Mouse (Mus musculus) intestine, embryonic 15.5 days (tissue): ENCODE data around the gene Pik3c2g. TPM values are rescaled to one million over a fixed set of nuclear protein-coding genes. Genes with fewer than 3 reads are reported as not detected.

Source experiments
- ATAC-seq: fragments of 200-750 bp; cut with Nextera tagmentation; 2 replicates; pipeline ENCODE4 v1.8.0; 2017; ENCODE audit warnings: moderate TSS enrichment, moderate library complexity
- H3K27ac ChIP-seq: fragments of 300-500 bp; sonication (generic); 2 replicates; pipeline ENCODE4 v1.5.1; 2015; ENCODE audit warnings: mild to moderate bottlenecking, inconsistent platforms
- H3K27me3 ChIP-seq: fragments of 300-500 bp; sonication (generic); replicated peaks from 2 replicates; pipeline ENCODE4 v1.6.1; 2015; ENCODE audit warnings: inconsistent platforms
- H3K36me3 ChIP-seq: fragments of 300-500 bp; sonication (generic); 2 replicates; pipeline ENCODE4 v1.6.1; 2015; ENCODE audit warnings: inconsistent platforms
- H3K4me1 ChIP-seq: fragments of 300-500 bp; sonication (generic); replicated peaks from 2 replicates; pipeline ENCODE4 v1.6.1; 2015; ENCODE audit warnings: inconsistent platforms
- H3K4me2 ChIP-seq: fragments of 300-500 bp; sonication (generic); replicated peaks from 2 replicates; pipeline ENCODE4 v1.6.1; 2015; ENCODE audit warnings: mild to moderate bottlenecking, inconsistent platforms
- H3K4me3 ChIP-seq: fragments of 300-500 bp; sonication (generic); replicated peaks from 2 replicates; pipeline ENCODE4 v1.5.1; 2015; ENCODE audit warnings: inconsistent platforms
- H3K9ac ChIP-seq: fragments of 300-500 bp; sonication (generic); 2 replicates; pipeline ENCODE4 v1.6.1; 2015; ENCODE audit warnings: inconsistent platforms
- H3K9me3 ChIP-seq: fragments of 300-500 bp; sonication (generic); 2 replicates; pipeline ENCODE4 v1.6.1; 2016; ENCODE audit warnings: inconsistent platforms
- WGBS: fragments of 180-500 bp; shearing (Covaris S2); methylation state at CpG from one replicate; pipeline ENCODE4 v1.1.7; 2015; 5-methylcytosine and 5-hydroxymethylcytosine counted together
- polyA plus RNA-seq: library from polyadenylated mRNA; unstranded; fragments of >200 nt; fragmentation: Nextera tagmentation; extraction: Ambion mirVana; gene quantifications from 2 replicates; pipeline ENCODE4 v1.2.1, GENCODE M21; 2015

The Pik3c2g gene
- 0.72 and 0.78 TPM in 2 replicates for polyA plus RNA-seq

- peak; percentile 96 for ATAC-seq
- H3K9ac ChIP-seq, result no peak within 1 kb of the TSS
- no peaks in the 10 kb centered on the region for H3K4me1 ChIP-seq
- H3K27me3 ChIP-seq, result no peaks in the 10 kb centered on the region
- no peaks in the 10 kb centered on the region for H3K9me3 ChIP-seq
- no peaks in the 10 kb centered on the region for H3K36me3 ChIP-seq
- no peak within 1 kb of the TSS for H3K27ac ChIP-seq
- peak within 1 kb of the TSS; percentile 36 for H3K4me2 ChIP-seq
- peak within 1 kb of the TSS; percentile 14 for H3K4me3 ChIP-seq
- 30% methylated on average over 15 of the region's 15 CpGs for WGBS
These were observed at the start of gene Pik3c2g for GRCm38 (mm10) chr6:139586892-139587291. Gene Pik3c2g (plus strand): TSS chr6:139587221.

GRCm38 (mm10) chr6:139538469-139538868 is 48.6 kb upstream of the Pik3c2g start:
- Histone ChIP-seq H3K27me3 (no peaks in the 10 kb centered on the region), H3K9me3 (no peaks in the 10 kb centered on the region), H3K36me3 (no peaks in the 10 kb centered on the region), H3K4me1 (no peaks in the 10 kb centered on the region), H3K4me3 (no peak overlapping the region), H3K9ac (no peak overlapping the region), H3K4me2 (no peak overlapping the region), H3K27ac (no peak overlapping the region)
- ATAC-seq, result no peak
- 57% methylated on average over 2 of the region's 2 CpGs for WGBS

GRCm38 (mm10) chr6:139555537-139556179 is 31.4 kb upstream of the Pik3c2g start:
- WGBS, result 77% methylated on average over 7 of the region's 7 CpGs
- no peak overlapping the region for H3K27ac ChIP-seq
- H3K36me3 ChIP-seq, result no peaks in the 10 kb centered on the region
- no peak overlapping the region for H3K9ac ChIP-seq
- no peaks in the 10 kb centered on the region for H3K4me1 ChIP-seq
- no peak overlapping the region for H3K4me2 ChIP-seq
- H3K27me3 ChIP-seq, result no peaks in the 10 kb centered on the region
- H3K4me3 ChIP-seq, result no peak overlapping the region
- no peaks in the 10 kb centered on the region for H3K9me3 ChIP-seq
- no peak for ATAC-seq

GRCm38 (mm10) chr6:139569211-139569610 is 17.8 kb upstream of the Pik3c2g start:
- H3K36me3 ChIP-seq, result no peaks in the 10 kb centered on the region
- no peaks in the 10 kb centered on the region for H3K9me3 ChIP-seq
- H3K4me1 ChIP-seq, result no peaks in the 10 kb centered on the region
- H3K9ac ChIP-seq, result no peak overlapping the region
- no peak for ATAC-seq
- no peaks in the 10 kb centered on the region for H3K27me3 ChIP-seq
- WGBS, result 61% methylated on average over 7 of the region's 7 CpGs
- H3K27ac ChIP-seq, result no peak overlapping the region
- no peak overlapping the region for H3K4me2 ChIP-seq
- no peak overlapping the region for H3K4me3 ChIP-seq

- H3K4me1 ChIP-seq, result no peaks in the 10 kb centered on the region
- H3K4me3 ChIP-seq, result no peak overlapping the region
- H3K9ac ChIP-seq, result no peak overlapping the region
- H3K36me3 ChIP-seq, result no peaks in the 10 kb centered on the region
- WGBS, result 48% methylated on average over 4 of the region's 4 CpGs
- H3K4me2 ChIP-seq, result no peak overlapping the region
- H3K27ac ChIP-seq, result no peak overlapping the region
- no peak for ATAC-seq
- no peaks in the 10 kb centered on the region for H3K9me3 ChIP-seq
- H3K27me3 ChIP-seq, result no peaks in the 10 kb centered on the region
These were observed 11.2 kb upstream of the Pik3c2g start for GRCm38 (mm10) chr6:139575854-139576253.

- peak; percentile 68 for ATAC-seq
- WGBS, result 58% methylated on average over 10 of the region's 10 CpGs
- no peak overlapping the region for H3K27ac ChIP-seq
- no peaks in the 10 kb centered on the region for H3K36me3 ChIP-seq
- no peak overlapping the region for H3K4me2 ChIP-seq
- no peak overlapping the region for H3K9ac ChIP-seq
- no peaks in the 10 kb centered on the region for H3K27me3 ChIP-seq
- no peak overlapping the region for H3K4me3 ChIP-seq
- no peaks in the 10 kb centered on the region for H3K4me1 ChIP-seq
- no peaks in the 10 kb centered on the region for H3K9me3 ChIP-seq
These were observed 10.6 kb upstream of the Pik3c2g start for GRCm38 (mm10) chr6:139576261-139577014.

GRCm38 (mm10) chr6:139577026-139577861 is 9.8 kb upstream of the Pik3c2g start:
- peak overlapping the region; percentile 37; the same call in 1 of the 2 replicates for H3K4me2 ChIP-seq
- no peaks in the 10 kb centered on the region for H3K4me1 ChIP-seq
- H3K27ac ChIP-seq, result no peak overlapping the region
- no peaks in the 10 kb centered on the region for H3K36me3 ChIP-seq
- H3K27me3 ChIP-seq, result no peaks in the 10 kb centered on the region
- 51% methylated on average over 18 of the region's 18 CpGs for WGBS
- peak; percentile 68 for ATAC-seq
- no peaks in the 10 kb centered on the region for H3K9me3 ChIP-seq
- H3K4me3 ChIP-seq, result no peak overlapping the region
- H3K9ac ChIP-seq, result no peak overlapping the region

- 63% methylated on average over 12 of the region's 12 CpGs for WGBS
These were observed 457 bp downstream of the Pik3c2g start for GRCm38 (mm10) chr6:139587478-139587877.

GRCm38 (mm10) chr6:139588409-139588808 is 1.4 kb downstream of the Pik3c2g start:
- no peak overlapping the region for H3K4me3 ChIP-seq
- no peak overlapping the region for H3K4me2 ChIP-seq
- 54% methylated on average over 15 of the region's 15 CpGs for WGBS
- no peaks in the 10 kb centered on the region for H3K36me3 ChIP-seq
- no peaks in the 10 kb centered on the region for H3K9me3 ChIP-seq
- H3K4me1 ChIP-seq, result no peaks in the 10 kb centered on the region
- no peak overlapping the region for H3K9ac ChIP-seq
- H3K27ac ChIP-seq, result no peak overlapping the region
- ATAC-seq, result no peak
- H3K27me3 ChIP-seq, result no peaks in the 10 kb centered on the region

More at GRCm38 (mm10) chr6:139587478-139587877, 457 bp downstream of the Pik3c2g start:
- Histone ChIP-seq H3K27ac (no peak overlapping the region), H3K27me3 (no peaks in the 10 kb centered on the region), H3K4me1 (no peaks in the 10 kb centered on the region), H3K9ac (no peak overlapping the region), H3K4me2 (peak overlapping the region; percentile 36), H3K4me3 (peak overlapping the region; percentile 14), H3K9me3 (no peaks in the 10 kb centered on the region), H3K36me3 (no peaks in the 10 kb centered on the region)
- ATAC-seq, result peak; percentile 52

- Histone ChIP-seq H3K27me3 (no peaks in the 10 kb centered on the region), H3K9ac (no peak overlapping the region), H3K9me3 (no peaks in the 10 kb centered on the region), H3K36me3 (no peaks in the 10 kb centered on the region), H3K27ac (no peak overlapping the region), H3K4me2 (0 out of 2 replicates have a peak overlapping the region, but pooled peaks have one; percentile 9), H3K4me1 (no peaks in the 10 kb centered on the region), H3K4me3 (no peak overlapping the region)
- WGBS, result 6% methylated on average over 12 of the region's 12 CpGs
- ATAC-seq, result no peak
These were observed 2.3 kb downstream of the Pik3c2g start for GRCm38 (mm10) chr6:139589291-139589690.

- ATAC-seq, result no peak
- no peak overlapping the region for H3K9ac ChIP-seq
- H3K4me1 ChIP-seq, result no peaks in the 10 kb centered on the region
- no peaks in the 10 kb centered on the region for H3K36me3 ChIP-seq
- H3K4me3 ChIP-seq, result no peak overlapping the region
- H3K27me3 ChIP-seq, result no peaks in the 10 kb centered on the region
- H3K4me2 ChIP-seq, result no peak overlapping the region
- H3K27ac ChIP-seq, result no peak overlapping the region
- 62% methylated on average over 9 of the region's 9 CpGs for WGBS
- H3K9me3 ChIP-seq, result no peaks in the 10 kb centered on the region
These were observed 2.8 kb downstream of the Pik3c2g start for GRCm38 (mm10) chr6:139589854-139590253.

GRCm38 (mm10) chr6:139592081-139592480 is 5.1 kb downstream of the Pik3c2g start:
- Histone ChIP-seq H3K4me1 (no peaks in the 10 kb centered on the region), H3K9ac (no peak overlapping the region), H3K9me3 (no peaks in the 10 kb centered on the region), H3K4me2 (no peak overlapping the region), H3K36me3 (no peaks in the 10 kb centered on the region), H3K27ac (no peak overlapping the region), H3K27me3 (no peaks in the 10 kb centered on the region), H3K4me3 (no peak overlapping the region)
- 50% methylated on average over 3 of the region's 3 CpGs for WGBS
- no peak for ATAC-seq
